Mouse (Mus musculus) layer of hippocampus, adult 2 months (tissue): ENCODE measurements around the gene Gbp2b. TPM values are rescaled to one million over a fixed set of nuclear protein-coding genes. Genes with fewer than 3 reads are reported as not detected.
"Not testable (repeated sequence)": the region's sequence is repeated elsewhere in the genome, so short reads cannot be mapped to it uniquely, and the experiment has no call there.

Experiments used
- DNase-seq, 2 experiments: peaks; one replicate each; pipeline ENCODE4 v3.0.0; 2022; ENCODE audit warnings: low spot score in 2 of 2
- H3K27ac ChIP-seq: fragments of 200-600 bp; 2 replicates; pipeline ENCODE4 v1.8.1; 2022
- H3K4me3 ChIP-seq: fragments of 200-600 bp; 2 replicates; pipeline ENCODE4 v1.8.1; 2022; ENCODE audit warnings: mild to moderate bottlenecking
- CTCF ChIP-seq: fragments of 200-600 bp; conservative IDR thresholded peaks from 2 replicates; pipeline ENCODE4 v1.8.1; 2022; ENCODE audit warnings: antibody characterized with exemption, mild to moderate bottlenecking, moderate library complexity
- total RNA-seq, 2 experiments: library from RNA; stranded (reverse); gene quantifications; 2 replicates each; pipeline ENCODE4 v1.2.3; 2021

Gbp2b gene
- total RNA-seq, 2 experiments from 2014 or later = not detected

GRCm38 (mm10) chr3:142587386-142587785 is 7.3 kb upstream of the Gbp2b start:
- Histone ChIP-seq H3K4me3 (no peak overlapping the region), H3K27ac (no peak overlapping the region)
- no peak for DNase-seq
- no peak for TF ChIP-seq CTCF

- no peak overlapping the region for H3K4me3 ChIP-seq
- no peak for DNase-seq
- no peak overlapping the region for H3K27ac ChIP-seq
- no peak for TF ChIP-seq CTCF
These were observed 5.8 kb upstream of the Gbp2b start for GRCm38 (mm10) chr3:142588888-142589287.

GRCm38 (mm10) chr3:142590431-142591067 is 4.1 kb upstream of the Gbp2b start:
- Histone ChIP-seq H3K27ac (no peak overlapping the region), H3K4me3 (no peak overlapping the region)
- no peak for DNase-seq
- TF ChIP-seq CTCF = no peak

GRCm38 (mm10) chr3:142597923-142598322 is 3.3 kb downstream of the Gbp2b start:
- Histone ChIP-seq H3K4me3 (no peak overlapping the region), H3K27ac (no peak overlapping the region)
- no peak for TF ChIP-seq CTCF
- no peak for DNase-seq

GRCm38 (mm10) chr3:142601675-142602074 is 7.0 kb downstream of the Gbp2b start:
- TF ChIP-seq CTCF = no peak
- Histone ChIP-seq H3K27ac (no peak overlapping the region), H3K4me3 (no peak overlapping the region)
- DNase-seq = no peak

- no peak overlapping the region for H3K4me3 ChIP-seq
- no peak overlapping the region for H3K27ac ChIP-seq
- no peak for TF ChIP-seq CTCF
- no peak for DNase-seq
These were observed 24.0 kb downstream of the Gbp2b start for GRCm38 (mm10) chr3:142618658-142619057.

- TF ChIP-seq CTCF = no peak
- DNase-seq = no peak
- Histone ChIP-seq H3K4me3 (peak overlapping the region; percentile 38), H3K27ac (peak overlapping the region; percentile 72)
These were observed 25.0 kb downstream of the Gbp2b start for GRCm38 (mm10) chr3:142619606-142620005.

GRCm38 (mm10) chr3:142620111-142620955 is 25.7 kb downstream of the Gbp2b start, which contains the start of gene Gbp2:
Gene Gbp2 (plus strand): TSS chr3:142620602.
- no peak for DNase-seq
- peak within 1 kb of the TSS; percentile 38 for H3K4me3 ChIP-seq
- no peak for TF ChIP-seq CTCF
- H3K27ac ChIP-seq = peak within 1 kb of the TSS; percentile 72

GRCm38 (mm10) chr3:142620956-142621562 is 26.4 kb downstream of the Gbp2b start:
- no peak for DNase-seq
- H3K27ac ChIP-seq = peak overlapping the region; percentile 72
- H3K4me3 ChIP-seq = peak overlapping the region; percentile 38
- peak; percentile 63 for TF ChIP-seq CTCF

- no peak for DNase-seq
- Histone ChIP-seq H3K27ac (no peak overlapping the region), H3K4me3 (no peak overlapping the region)
- TF ChIP-seq CTCF = no peak
These were observed 35.7 kb downstream of the Gbp2b start for GRCm38 (mm10) chr3:142630385-142630784.

GRCm38 (mm10) chr3:142640201-142640600 is 45.6 kb downstream of the Gbp2b start:
- TF ChIP-seq CTCF = peak; percentile 77
- DNase-seq = peak in 1 of 2 experiments; percentile 47
- Histone ChIP-seq H3K27ac (no peak overlapping the region), H3K4me3 (no peak overlapping the region)

GRCm38 (mm10) chr3:142645949-142646348 is 51.3 kb downstream of the Gbp2b start:
- TF ChIP-seq CTCF = peak; percentile 83
- DNase-seq = peak; percentile 56 to 80
- not testable (repeated sequence) for H3K4me3 ChIP-seq, H3K27ac ChIP-seq

GRCm38 (mm10) chr3:142647836-142648235 is 53.2 kb downstream of the Gbp2b start:
- not testable (repeated sequence) for DNase-seq, H3K4me3 ChIP-seq, H3K27ac ChIP-seq
